Mouse (Mus musculus) adrenal gland, adult 10 weeks (tissue): Measurements from ENCODE around the gene Ndufa9. TPM values are rescaled to one million over a fixed set of nuclear protein-coding genes. Genes with fewer than 3 reads are reported as not detected.

Experiments used
- polyA plus RNA-seq: library from polyadenylated mRNA; stranded (reverse); fragments of 350-450 nt; fragmentation: Illumina TruSeq; extraction: RNeasy Lipid Tissue Mini Kit (QIAGEN cat#74804); gene quantifications from one replicate; pipeline ENCODE4 v1.2.3, GENCODE M21; 2014; ENCODE audit warnings: low read depth, low replicate concordance

The Ndufa9 gene
- 103 TPM for polyA plus RNA-seq

GRCm38 (mm10) chr6:126848712-126849704, at the start of gene Ndufa9:
Gene Ndufa9, minus strand, starts transcription at chr6:126849136.

GRCm38 (mm10) chr6:126852881-126853280, 3.9 kb upstream of the Ndufa9 start, which contains the start of gene Akap3:
Gene Akap3, plus strand, starts transcription at chr6:126853098.

Other genes starting within 250 kb of the Ndufa9 start
- gene Kcna1, start 202.8 kb downstream of the Ndufa9 start, polyA plus RNA-seq, result 2.5 TPM
- 0.93 TPM for gene Kcna6, start 108.5 kb downstream of the Ndufa9 start, polyA plus RNA-seq
- not detected for gene Akap3, start 4.0 kb upstream of the Ndufa9 start, polyA plus RNA-seq
- gene Dyrk4, start 72.7 kb upstream of the Ndufa9 start, polyA plus RNA-seq, result not detected
- 5.5 TPM for gene Rad51ap1, start 90.5 kb upstream of the Ndufa9 start, polyA plus RNA-seq
- gene D6Wsu163e, start 90.8 kb upstream of the Ndufa9 start, polyA plus RNA-seq, result 23.9 TPM
- gene Fgf6, start 166.4 kb upstream of the Ndufa9 start, polyA plus RNA-seq, result not detected
- gene Fgf23, start 223.8 kb upstream of the Ndufa9 start, polyA plus RNA-seq, result not detected